Mouse (Mus musculus): Measurements from ENCODE around the gene Btg4. TPM values are rescaled to one million over a fixed set of nuclear protein-coding genes. Genes with fewer than 3 reads are reported as not detected.

Gene Btg4
- polyA plus RNA-seq, 1 experiment from 2014 or later, result not detected

- Histone ChIP-seq H3K4me2 (ENCODE audit: low read depth, low read length) (no peak overlapping the region), H3K27me3 (ENCODE audit: control insufficient read depth, insufficient read depth, low read depth, low read length) (no peaks in the 10 kb centered on the region), H3K9me3 (replicated peaks; ENCODE audit: control insufficient read depth, low read length) (no peaks in the 10 kb centered on the region), H3K4me3 (ENCODE audit: low read depth, low read length) (no peak overlapping the region), H3K9ac (ENCODE audit: low read depth, low read length) (no peak overlapping the region), H3K27ac (ENCODE audit: low read length) (no peak overlapping the region), H3K36me3 (ENCODE audit: control insufficient read depth, insufficient read depth) (no peaks in the 10 kb centered on the region), H3K4me1 (ENCODE audit: control insufficient read depth, low read depth, low read length) (no peaks in the 10 kb centered on the region)
- ATAC-seq (ENCODE audit: low read depth), result no peak
- 48% methylated on average over 8 of the region's 8 CpGs for WGBS (ENCODE audit: insufficient replicate concordance)
These were observed 28.4 kb upstream of the Btg4 start for GRCm38 (mm10) chr9:51032291-51032690.

- H3K4me3 ChIP-seq (ENCODE audit: low read depth, low read length), result no peak overlapping the region
- H3K9ac ChIP-seq (ENCODE audit: low read depth, low read length), result no peak overlapping the region
- H3K27me3 ChIP-seq (ENCODE audit: control insufficient read depth, insufficient read depth, low read depth, low read length), result no peaks in the 10 kb centered on the region
- ATAC-seq (ENCODE audit: low read depth), result no peak
- no peaks in the 10 kb centered on the region for H3K9me3 ChIP-seq (replicated peaks; ENCODE audit: control insufficient read depth, low read length)
- no peak overlapping the region for H3K4me2 ChIP-seq (ENCODE audit: low read depth, low read length)
- WGBS (ENCODE audit: insufficient replicate concordance), result 66% methylated on average over 3 of the region's 3 CpGs
- no peaks in the 10 kb centered on the region for H3K36me3 ChIP-seq (ENCODE audit: control insufficient read depth, insufficient read depth)
- no peak overlapping the region for H3K27ac ChIP-seq (ENCODE audit: low read length)
- H3K4me1 ChIP-seq (ENCODE audit: control insufficient read depth, low read depth, low read length), result no peaks in the 10 kb centered on the region
These were observed 27.7 kb upstream of the Btg4 start for GRCm38 (mm10) chr9:51032785-51033529.

DNA sequence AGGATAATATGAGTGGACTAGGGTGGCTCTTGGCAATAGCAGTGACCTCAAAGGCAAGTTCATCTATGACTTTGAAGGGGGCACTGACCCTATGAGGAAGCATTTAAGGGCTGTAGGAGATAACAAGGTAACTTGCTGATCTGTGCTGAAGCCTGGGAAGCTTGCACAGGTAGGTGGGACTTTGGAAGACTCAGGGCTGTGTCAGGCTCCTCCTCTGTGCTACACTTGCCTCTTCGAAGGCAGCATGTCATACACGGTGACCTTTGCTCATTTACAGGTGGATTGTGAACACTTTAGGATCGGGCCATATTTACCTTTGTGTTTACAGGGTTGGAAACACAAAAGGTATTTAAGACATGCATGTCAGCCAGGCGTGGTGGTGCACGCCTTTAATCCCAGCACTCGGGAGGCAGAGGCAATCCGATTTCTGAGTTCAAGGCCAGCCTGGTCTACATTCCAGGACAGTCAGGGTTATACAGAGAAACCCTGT lies 19.2 kb upstream of the Btg4 start:
- no peaks in the 10 kb centered on the region for H3K4me1 ChIP-seq (ENCODE audit: control insufficient read depth, low read depth, low read length)
- whole genome bisulfite sequencing (ENCODE audit: insufficient replicate concordance), result 68% methylated on average over 7 of the region's 7 CpGs
- H3K9me3 ChIP-seq (replicated peaks; ENCODE audit: control insufficient read depth, low read length), result no peaks in the 10 kb centered on the region
- no peak overlapping the region for H3K4me3 ChIP-seq (ENCODE audit: low read depth, low read length)
- no peak for ATAC-seq (ENCODE audit: low read depth)
- H3K36me3 ChIP-seq (ENCODE audit: control insufficient read depth, insufficient read depth), result no peaks in the 10 kb centered on the region
- no peak overlapping the region for H3K4me2 ChIP-seq (ENCODE audit: low read depth, low read length)
- H3K27me3 ChIP-seq (ENCODE audit: control insufficient read depth, insufficient read depth, low read depth, low read length), result no peaks in the 10 kb centered on the region
- no peak overlapping the region for H3K27ac ChIP-seq (ENCODE audit: low read length)
- no peak overlapping the region for H3K9ac ChIP-seq (ENCODE audit: low read depth, low read length)

DNA sequence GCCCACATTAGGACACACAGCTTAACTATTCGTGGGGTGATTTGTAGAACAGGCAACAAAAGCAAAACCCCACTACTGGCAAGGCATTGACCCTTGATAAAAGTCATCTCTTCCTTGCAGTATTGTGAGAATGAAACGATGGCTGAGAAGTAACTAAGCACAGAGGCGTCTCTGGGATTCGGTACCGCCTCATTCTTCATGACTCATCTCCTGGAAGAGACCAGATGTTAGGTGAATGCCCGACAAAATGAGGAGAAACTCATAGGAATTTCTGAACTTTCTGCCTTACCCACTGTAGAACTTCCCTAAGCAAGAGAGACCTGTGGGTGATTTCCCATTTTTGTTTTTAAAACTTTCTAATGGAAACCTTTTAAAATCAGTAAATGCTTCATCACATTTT lies 18.6 kb upstream of the Btg4 start:
- Histone ChIP-seq H3K4me2 (ENCODE audit: low read depth, low read length) (no peak overlapping the region), H3K4me1 (ENCODE audit: control insufficient read depth, low read depth, low read length) (no peaks in the 10 kb centered on the region), H3K27ac (ENCODE audit: low read length) (no peak overlapping the region), H3K36me3 (ENCODE audit: control insufficient read depth, insufficient read depth) (no peaks in the 10 kb centered on the region), H3K4me3 (ENCODE audit: low read depth, low read length) (no peak overlapping the region), H3K9me3 (replicated peaks; ENCODE audit: control insufficient read depth, low read length) (no peaks in the 10 kb centered on the region), H3K27me3 (ENCODE audit: control insufficient read depth, insufficient read depth, low read depth, low read length) (no peaks in the 10 kb centered on the region), H3K9ac (ENCODE audit: low read depth, low read length) (no peak overlapping the region)
- no peak for ATAC-seq (ENCODE audit: low read depth)
- WGBS (ENCODE audit: insufficient replicate concordance), result 62% methylated on average over 6 of the region's 6 CpGs

DNA sequence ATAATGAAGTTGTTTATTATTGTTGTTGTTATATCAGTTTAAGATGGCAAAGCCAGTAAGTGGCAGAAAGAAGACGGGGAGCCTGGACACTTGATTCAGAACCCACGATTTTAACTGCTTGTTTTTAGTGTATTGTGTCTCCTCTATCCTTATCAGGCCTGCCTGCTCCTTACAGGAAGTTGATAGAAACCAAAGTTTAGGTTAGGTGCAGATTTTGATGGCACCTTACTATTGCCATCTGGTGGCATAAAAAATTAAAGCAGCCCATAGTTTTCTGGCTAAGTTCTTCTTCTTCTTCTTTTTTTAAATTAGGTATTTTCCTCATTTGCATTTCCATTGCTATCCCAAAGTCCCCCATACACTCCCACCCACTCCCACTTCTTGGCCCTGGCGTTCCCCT lies 8.5 kb upstream of the Btg4 start:
- ATAC-seq (ENCODE audit: low read depth), result no peak
- Histone ChIP-seq H3K9ac (ENCODE audit: low read depth, low read length) (no peak overlapping the region), H3K4me3 (ENCODE audit: low read depth, low read length) (no peak overlapping the region), H3K4me1 (ENCODE audit: control insufficient read depth, low read depth, low read length) (no peaks in the 10 kb centered on the region), H3K4me2 (ENCODE audit: low read depth, low read length) (no peak overlapping the region), H3K27me3 (ENCODE audit: control insufficient read depth, insufficient read depth, low read depth, low read length) (no peaks in the 10 kb centered on the region), H3K27ac (ENCODE audit: low read length) (no peak overlapping the region), H3K9me3 (replicated peaks; ENCODE audit: control insufficient read depth, low read length) (no peaks in the 10 kb centered on the region), H3K36me3 (ENCODE audit: control insufficient read depth, insufficient read depth) (no peaks in the 10 kb centered on the region)
- WGBS (ENCODE audit: insufficient replicate concordance), result 26% methylated on average over 3 of the region's 3 CpGs

- H3K36me3 ChIP-seq (ENCODE audit: control insufficient read depth, insufficient read depth), result no peaks in the 10 kb centered on the region
- H3K27ac ChIP-seq (ENCODE audit: low read length), result no peak overlapping the region
- H3K27me3 ChIP-seq (ENCODE audit: control insufficient read depth, insufficient read depth, low read depth, low read length), result no peaks in the 10 kb centered on the region
- no peak for ATAC-seq (ENCODE audit: low read depth)
- H3K4me3 ChIP-seq (ENCODE audit: low read depth, low read length), result no peak overlapping the region
- 39% methylated on average over 3 of the region's 3 CpGs for WGBS (ENCODE audit: insufficient replicate concordance)
- no peak overlapping the region for H3K4me2 ChIP-seq (ENCODE audit: low read depth, low read length)
- H3K9ac ChIP-seq (ENCODE audit: low read depth, low read length), result no peak overlapping the region
- no peaks in the 10 kb centered on the region for H3K4me1 ChIP-seq (ENCODE audit: control insufficient read depth, low read depth, low read length)
- H3K9me3 ChIP-seq (replicated peaks; ENCODE audit: control insufficient read depth, low read length), result no peaks in the 10 kb centered on the region
These were observed 4.1 kb upstream of the Btg4 start for GRCm38 (mm10) chr9:51056360-51057324.

- no peak overlapping the region for H3K4me3 ChIP-seq (ENCODE audit: low read depth, low read length)
- no peak overlapping the region for H3K27ac ChIP-seq (ENCODE audit: low read length)
- H3K27me3 ChIP-seq (ENCODE audit: control insufficient read depth, insufficient read depth, low read depth, low read length), result no peaks in the 10 kb centered on the region
- no peak overlapping the region for H3K9ac ChIP-seq (ENCODE audit: low read depth, low read length)
- H3K4me2 ChIP-seq (ENCODE audit: low read depth, low read length), result no peak overlapping the region
- ATAC-seq (ENCODE audit: low read depth), result no peak
- H3K4me1 ChIP-seq (ENCODE audit: control insufficient read depth, low read depth, low read length), result no peaks in the 10 kb centered on the region
- 62% methylated on average over 4 of the region's 4 CpGs for whole genome bisulfite sequencing (ENCODE audit: insufficient replicate concordance)
- H3K36me3 ChIP-seq (ENCODE audit: control insufficient read depth, insufficient read depth), result no peaks in the 10 kb centered on the region
- H3K9me3 ChIP-seq (replicated peaks; ENCODE audit: control insufficient read depth, low read length), result no peaks in the 10 kb centered on the region
These were observed 1.7 kb upstream of the Btg4 start for GRCm38 (mm10) chr9:51058951-51059521.

- Histone ChIP-seq H3K9me3 (replicated peaks; ENCODE audit: control insufficient read depth, low read length) (no peaks in the 10 kb centered on the region), H3K27ac (ENCODE audit: low read length) (no peak overlapping the region), H3K36me3 (ENCODE audit: control insufficient read depth, insufficient read depth) (no peaks in the 10 kb centered on the region), H3K4me2 (ENCODE audit: low read depth, low read length) (no peak overlapping the region), H3K9ac (ENCODE audit: low read depth, low read length) (no peak overlapping the region), H3K4me1 (ENCODE audit: control insufficient read depth, low read depth, low read length) (no peaks in the 10 kb centered on the region; the same call in 1 of the 2 replicates), H3K27me3 (ENCODE audit: control insufficient read depth, insufficient read depth, low read depth, low read length) (no peaks in the 10 kb centered on the region), H3K4me3 (ENCODE audit: low read depth, low read length) (no peak overlapping the region)
- 50% methylated on average over 3 of the region's 3 CpGs for WGBS (ENCODE audit: insufficient replicate concordance)
- no peak for ATAC-seq (ENCODE audit: low read depth)
These were observed 7.5 kb downstream of the Btg4 start for GRCm38 (mm10) chr9:51068202-51068601.

All from liver, embryonic 16.5 days (tissue).